Mouse (Mus musculus): Measurements from ENCODE around the gene Clasrp.

Clasrp gene

GRCm38 (mm10) chr7:19561765-19562642, 42.3 kb downstream of the Clasrp start:
- peak; percentile 91 for DNase-seq

DNA sequence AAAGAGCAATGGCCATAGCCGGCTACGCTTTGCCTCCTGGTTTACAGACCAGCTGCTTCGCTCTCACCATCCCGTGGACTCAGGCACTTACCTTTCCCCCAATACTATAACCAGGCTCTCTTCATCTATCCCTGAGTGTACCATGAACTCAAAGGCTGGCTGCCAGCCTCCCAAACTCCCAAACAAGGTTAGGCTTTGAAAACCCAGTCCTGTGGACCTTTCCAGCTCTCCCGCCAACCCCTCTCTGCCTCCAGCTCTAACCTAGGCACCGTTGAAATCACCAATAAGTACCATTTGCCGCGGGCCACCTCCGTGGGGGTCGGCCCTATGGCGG, 42.9 kb downstream of the Clasrp start:
- DNase-seq: no peak

- DNase-seq: no peak
Observed at GRCm38 (mm10) chr7:19560491-19561260, 43.6 kb downstream of the Clasrp start.

- DNase-seq: no peak
Observed at GRCm38 (mm10) chr7:19558965-19559364, 45.3 kb downstream of the Clasrp start.

DNA sequence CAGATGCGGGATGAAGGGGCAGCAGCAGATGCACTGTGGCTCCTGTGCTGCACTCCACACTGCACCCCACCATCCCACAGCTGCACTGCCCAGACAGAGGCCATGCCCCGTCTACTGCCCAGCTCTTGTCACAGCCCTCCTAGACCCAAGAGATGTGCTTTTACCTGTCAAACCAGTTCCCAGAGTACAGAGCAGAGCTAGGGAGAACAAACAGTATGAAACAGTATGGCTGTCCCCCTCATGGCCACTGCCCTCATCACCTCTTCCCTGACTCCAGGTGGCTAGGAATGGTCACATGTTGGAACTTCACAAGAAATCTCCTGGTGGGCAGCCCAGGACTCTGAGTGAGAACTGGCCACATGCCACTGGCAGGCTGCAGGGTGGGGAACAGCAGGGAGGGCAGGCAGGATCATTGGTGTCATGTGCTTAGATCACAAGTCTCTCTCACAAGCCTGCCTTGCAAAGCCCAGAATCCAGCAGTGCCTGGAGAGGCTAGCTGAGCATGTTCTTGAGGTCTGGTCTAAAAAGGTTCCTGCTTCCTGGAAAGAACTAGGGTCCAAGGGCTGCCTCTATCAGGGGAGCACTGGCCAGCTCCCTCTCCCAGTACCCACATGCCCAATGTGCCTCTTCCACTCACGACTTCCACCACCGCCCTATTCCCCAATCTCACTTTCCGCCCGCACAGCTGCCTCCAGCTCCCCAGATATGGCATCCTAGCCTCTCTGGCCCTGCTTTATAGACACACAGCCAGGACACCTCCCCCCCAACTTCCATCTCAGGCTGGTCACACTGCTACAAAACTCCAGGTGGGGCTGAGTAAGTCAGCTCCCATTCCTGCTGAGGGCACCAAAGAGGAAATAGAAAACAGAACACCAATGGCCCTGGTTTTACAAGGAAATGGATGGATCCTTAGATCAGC, 46.0 kb downstream of the Clasrp start:
- DNase-seq: no peak

DNA sequence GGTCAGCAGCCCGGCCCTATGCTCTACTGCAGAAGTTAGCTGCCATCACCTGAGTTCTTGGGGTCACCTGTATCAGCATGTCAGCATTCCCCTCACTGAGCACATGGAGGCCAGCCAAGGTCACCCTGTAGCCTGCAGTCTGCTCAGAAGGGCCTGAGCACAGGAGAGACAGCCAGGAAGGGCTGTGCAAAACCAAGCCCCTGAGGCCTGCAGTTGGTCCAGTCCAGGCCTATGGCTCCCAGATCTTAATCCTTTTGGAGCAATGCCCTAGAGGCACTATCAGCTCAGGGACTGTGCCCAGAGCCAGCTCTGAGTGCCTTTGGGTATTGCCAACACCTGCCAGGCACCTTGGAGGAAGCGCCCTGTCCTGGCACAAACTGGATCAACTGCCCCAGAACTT, 47.2 kb downstream of the Clasrp start:
- no peak for DNase-seq

DNA sequence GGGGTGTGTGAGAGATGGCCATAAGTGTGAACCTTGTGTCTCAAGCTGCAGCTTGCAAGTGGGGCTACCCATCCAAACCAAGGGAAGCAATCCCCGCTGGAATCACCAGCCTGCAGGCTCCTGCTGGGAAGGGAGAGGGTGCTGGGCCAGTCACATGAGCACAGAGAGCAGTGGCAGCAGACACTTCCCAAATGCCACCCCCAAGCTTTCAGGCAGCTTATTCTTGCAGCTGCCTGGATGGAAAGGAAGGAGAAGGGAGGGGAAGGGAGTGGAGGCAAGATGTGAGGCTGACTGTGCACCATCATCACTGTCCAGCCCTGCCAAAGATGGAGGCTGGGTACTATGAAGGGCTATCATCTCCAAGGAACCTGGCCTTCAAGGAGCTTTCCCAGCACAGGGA, 50.1 kb downstream of the Clasrp start:
- DNase-seq: no peak

- no peak for DNase-seq
Observed at GRCm38 (mm10) chr7:19552443-19552842, 51.8 kb downstream of the Clasrp start.

DNA sequence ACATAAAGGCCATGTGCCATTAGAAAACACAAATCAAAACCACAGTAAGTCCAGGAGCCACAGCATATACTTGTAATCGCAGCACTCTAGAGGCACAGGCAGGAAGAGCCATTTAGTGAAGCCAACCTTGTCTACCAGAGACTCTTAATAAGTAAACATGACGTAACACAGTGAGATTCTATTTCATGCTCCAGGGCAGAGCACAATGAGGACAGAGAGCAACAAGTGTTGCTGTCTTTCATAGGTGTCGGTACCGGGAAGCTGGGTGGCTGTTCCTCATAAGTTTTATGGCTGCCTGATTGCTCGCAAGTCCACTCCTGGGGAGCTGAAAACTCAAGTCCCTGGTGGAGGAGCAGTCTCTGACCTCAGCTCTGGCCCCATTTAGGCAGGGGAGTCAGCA, 52.7 kb downstream of the Clasrp start:
- no peak for DNase-seq

DNA sequence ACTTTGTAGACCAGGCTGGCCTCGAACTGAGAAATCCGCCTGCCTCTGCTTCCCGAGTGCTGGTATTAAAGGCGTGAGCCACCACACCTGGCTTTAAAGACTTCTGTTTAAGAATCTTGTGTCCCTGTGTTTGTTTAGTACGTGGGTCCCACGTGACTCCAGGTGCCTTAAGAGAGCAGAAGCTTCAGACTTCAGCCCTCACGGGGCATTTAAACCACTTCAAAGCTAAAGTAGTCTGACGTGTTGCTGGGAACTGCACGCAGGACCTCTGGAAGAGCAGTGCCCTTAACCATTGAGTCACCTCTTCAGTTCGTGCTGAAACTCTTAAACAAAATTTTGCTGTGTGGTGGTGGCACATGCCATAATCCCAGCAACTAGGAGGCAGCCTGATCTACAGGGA, 54.9 kb downstream of the Clasrp start:
- no peak for DNase-seq

DNA sequence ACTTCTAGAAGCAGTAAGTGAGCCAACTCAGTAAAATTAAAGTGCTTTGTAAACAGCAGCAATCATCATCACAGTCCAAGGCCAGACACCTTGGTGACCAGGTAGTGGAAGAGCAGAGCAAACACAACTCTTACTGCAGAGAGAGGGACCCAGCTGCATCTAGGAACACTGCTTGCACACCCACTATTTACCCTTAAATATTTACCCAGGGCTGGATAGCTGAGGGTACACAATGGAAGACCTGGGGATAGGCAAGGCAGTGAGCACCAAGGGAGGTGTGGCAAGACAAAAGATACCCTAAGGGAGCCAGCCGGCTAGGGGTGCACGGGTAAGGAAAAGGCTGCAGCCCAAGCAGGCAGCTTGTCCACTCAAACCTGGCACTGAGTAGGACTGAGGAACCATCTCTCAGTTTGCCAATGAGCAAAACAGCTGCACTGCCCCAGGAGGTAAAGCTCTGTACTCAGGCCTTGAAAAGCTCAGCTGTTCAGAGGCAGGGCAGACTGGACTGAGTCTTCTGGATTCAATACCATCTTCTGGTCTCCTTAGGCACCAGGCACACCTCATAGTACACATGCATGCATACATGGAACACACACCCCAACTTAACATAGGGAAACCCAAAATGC, 56.8 kb downstream of the Clasrp start:
- no peak for DNase-seq

GRCm38 (mm10) chr7:19546007-19546406, 58.3 kb downstream of the Clasrp start:
- no peak for DNase-seq

DNA sequence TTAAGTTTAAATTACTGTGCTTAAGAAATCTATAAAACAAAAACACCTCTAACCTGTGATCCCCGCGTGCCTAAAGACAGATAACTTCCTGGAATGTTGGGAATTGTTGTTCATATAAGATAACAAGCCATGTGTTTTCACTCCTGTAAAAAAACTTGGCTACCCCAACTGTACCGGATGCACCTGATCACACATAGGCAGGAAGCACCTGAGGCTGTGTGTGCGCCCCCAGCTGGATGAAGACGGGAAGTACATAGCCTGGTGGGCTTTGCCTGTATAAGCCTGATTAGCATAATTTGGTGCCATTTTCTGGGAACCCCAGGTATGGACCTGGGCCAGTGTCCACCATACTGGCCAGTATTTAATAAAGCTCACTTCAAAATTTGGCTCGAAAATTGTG, 60.7 kb downstream of the Clasrp start:
- DNase-seq: no peak

DNA sequence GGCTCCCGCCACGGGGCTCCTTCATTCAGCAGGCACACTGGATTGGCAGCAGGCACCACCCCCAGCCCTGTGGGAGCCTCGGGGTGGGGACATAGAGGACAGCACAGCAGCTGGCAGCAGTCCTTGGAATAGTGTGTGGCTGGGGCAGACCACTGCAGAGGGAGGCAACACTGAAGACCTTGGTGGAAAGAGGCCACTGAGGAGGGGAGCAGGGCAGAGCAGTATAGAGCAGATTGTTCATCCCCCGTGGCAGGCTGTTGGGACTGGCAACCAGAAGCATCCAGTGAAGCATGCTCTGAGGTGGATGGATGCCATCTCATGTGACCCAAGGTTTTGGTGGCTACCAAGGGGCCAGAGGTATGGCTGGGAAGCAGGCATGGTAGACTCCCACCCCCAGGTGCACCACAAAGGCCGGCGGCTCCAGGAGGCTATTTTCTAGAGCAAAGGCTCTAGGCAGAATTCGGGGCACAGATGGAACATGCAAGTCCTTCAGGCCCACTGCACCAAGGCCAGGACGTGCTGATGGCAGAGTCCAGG, 62.1 kb downstream of the Clasrp start:
- no peak for DNase-seq

GRCm38 (mm10) chr7:19541681-19542154, 62.6 kb downstream of the Clasrp start:
- no peak for DNase-seq

DNA sequence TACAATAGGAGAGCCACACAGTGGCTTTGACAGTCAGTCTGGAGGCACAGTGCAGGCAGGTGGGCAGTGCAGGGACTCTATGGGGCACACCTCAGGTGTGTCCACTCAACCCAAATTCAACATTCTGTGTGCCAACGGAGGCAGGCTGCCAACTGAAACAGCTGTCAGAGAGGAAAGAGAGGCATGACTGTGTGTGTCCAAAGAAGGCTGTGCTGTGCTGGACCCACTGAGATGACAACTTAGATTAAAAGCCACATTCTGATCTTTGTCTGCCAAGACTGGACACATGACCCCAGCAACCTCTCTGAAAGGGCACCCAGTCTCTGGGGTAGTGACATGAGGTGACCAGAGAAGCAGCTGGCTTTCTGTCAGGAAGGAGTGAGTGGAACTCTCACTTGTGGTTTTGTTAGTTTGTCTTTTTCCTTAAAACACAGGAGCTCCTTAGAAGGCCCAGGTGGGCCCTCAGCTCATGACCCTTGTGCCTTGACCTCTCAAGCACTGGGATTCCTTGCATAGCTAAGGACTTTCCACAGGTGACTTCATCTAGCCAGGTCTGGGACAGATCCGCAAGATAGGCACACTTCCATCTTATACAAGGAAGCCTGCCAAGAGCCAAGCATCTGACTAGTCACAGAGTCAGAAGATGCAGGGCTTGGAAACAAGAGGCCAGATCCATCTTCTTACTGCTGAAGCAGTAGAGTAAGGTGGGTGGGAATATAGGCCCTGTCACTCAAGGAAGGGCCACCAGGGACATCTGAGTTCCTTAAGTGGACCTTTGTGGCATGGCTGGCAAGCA, 63.3 kb downstream of the Clasrp start:
- DNase-seq: no peak

DNA sequence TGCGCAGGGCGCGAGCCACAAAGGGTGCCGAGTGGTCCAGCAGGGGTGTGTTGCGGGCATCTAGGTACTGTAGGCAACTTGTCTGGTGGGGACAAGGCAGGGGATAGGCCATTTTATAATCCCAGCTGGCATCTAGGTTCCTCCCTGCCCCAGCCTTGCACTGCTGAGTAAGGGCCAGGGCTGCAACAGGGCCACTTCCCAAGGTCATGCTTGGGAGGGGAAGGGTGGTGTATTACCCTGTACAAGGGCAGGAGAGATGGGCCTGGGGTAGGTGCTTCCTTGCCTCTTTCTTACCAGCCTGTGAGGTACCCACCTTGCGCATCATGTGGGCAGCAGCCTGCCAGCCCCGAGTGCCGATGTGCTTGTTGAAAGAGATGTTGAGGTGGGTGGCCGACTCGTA, 69.6 kb downstream of the Clasrp start:
- no peak for DNase-seq

GRCm38 (mm10) chr7:19532240-19532639, 72.0 kb downstream of the Clasrp start:
- no peak for DNase-seq

GRCm38 (mm10) chr7:19531077-19531476, 73.2 kb downstream of the Clasrp start:
- no peak for DNase-seq
